Comparison of ENCODE assay signal across 8 mouse cellular contexts in genomic region chr11:57819999-57820581, GRCm38 (mm10). TPM values are rescaled to one million over a fixed set of nuclear protein-coding genes. Genes with fewer than 3 reads are reported as not detected.
DNase-seq lines count a peak whose midpoint lies in the region; ATAC-seq and TF ChIP-seq lines count a peak whose summit lies in the region.

No protein-coding gene starts in this region.

- WGBS in bone marrow, adult 2 months = 26% methylated on average over 9 of the region's 9 CpGs
- 30% methylated on average over 9 of the region's 9 CpGs for whole genome bisulfite sequencing in heart, embryonic 11.5 days (ENCODE audit: insufficient replicate concordance)
- 21% methylated on average over 9 of the region's 9 CpGs for WGBS in liver, embryonic 14.5 days (ENCODE audit: insufficient replicate concordance)

- H3K79me2 ChIP-seq in CH12.LX (replicated peaks; ENCODE audit: control insufficient read depth, extremely low read depth, insufficient read depth, poor library complexity, severe bottlenecking) = no peaks in the 10 kb centered on the region

- no peaks in the 10 kb centered on the region for H3K9me3 ChIP-seq in CH12.LX (replicated peaks; ENCODE audit: low read length)
- no peaks in the 10 kb centered on the region for H3K9me3 ChIP-seq in heart, embryonic 11.5 days (replicated peaks; ENCODE audit: control insufficient read depth, low read length)
- H3K9me3 ChIP-seq in liver, embryonic 14.5 days (ENCODE audit: control insufficient read depth, low read length) = no peaks in the 10 kb centered on the region

- ATAC-seq in heart, embryonic 11.5 days (replicated peaks; ENCODE audit: insufficient number of reproducible peaks, low FRiP score, low TSS enrichment) = peak; percentile 55; the same call in 1 of the 2 replicates
- ATAC-seq in liver, embryonic 14.5 days (ENCODE audit: insufficient read depth) = no peak

- dilution Hi-C loops in CH12.LX (cut with MboI; ENCODE audit: extremely low pct_ligation_motif_present, extremely low pct_unique_long_range_greater_than_20kb, low sequenced_read_pairs) = no loop called here

- no peak for TF ChIP-seq POLR2A in CH12.LX (IDR thresholded peaks at IDR 0.05; ENCODE audit: low read depth, low read length)
- TF ChIP-seq POLR2A in bone marrow, adult 2 months (IDR thresholded peaks at IDR 0.05; ENCODE audit: borderline replicate concordance, control insufficient read depth, low read depth, low read length) = peak; percentile 24; the same call in 1 of the 2 replicates
- no peak for TF ChIP-seq POLR2A in embryonic fibroblast, embryonic 13.5 days (IDR thresholded peaks at IDR 0.05; ENCODE audit: low read depth, low read length)

- H3K4me3 ChIP-seq in CH12.LX (replicated peaks in 1 of 3; ENCODE audit: low read depth in 2 of 3, low read length in 2 of 3, poor library complexity in 1 of 3) = no peak overlapping the region
- H3K4me3 ChIP-seq in bone marrow, adult 2 months (replicated peaks; ENCODE audit: control insufficient read depth, low read depth, low read length) = no peak overlapping the region
- no peak overlapping the region for H3K4me3 ChIP-seq in embryonic fibroblast, embryonic 13.5 days (ENCODE audit: insufficient read depth, low read length)
- H3K4me3 ChIP-seq in heart, embryonic 11.5 days (ENCODE audit: low read depth, low read length) = no peak overlapping the region
- no peak overlapping the region for H3K4me3 ChIP-seq in liver, embryonic 14.5 days (ENCODE audit: insufficient read depth in 1 of 2, low read depth in 2 of 2, low read length in 2 of 2)

- TF ChIP-seq EP300 in CH12.LX (IDR thresholded peaks at IDR 0.05; ENCODE audit: low read length) = no peak
- no peak for TF ChIP-seq EP300 in liver, embryonic 14.5 days (IDR thresholded peaks at IDR 0.05; ENCODE audit: low read depth)

- no peak overlapping the region for H3K9ac ChIP-seq in CH12.LX (ENCODE audit: insufficient read depth, low read depth)
- H3K9ac ChIP-seq in heart, embryonic 11.5 days (ENCODE audit: low read depth, low read length) = no peak overlapping the region
- no peak overlapping the region for H3K9ac ChIP-seq in liver, embryonic 14.5 days (replicated peaks)

- H3K27ac ChIP-seq in CH12.LX (ENCODE audit: insufficient read depth, low read depth) = no peak overlapping the region
- H3K27ac ChIP-seq in bone marrow, adult 2 months (ENCODE audit: control insufficient read depth, insufficient read depth, low read depth, low read length, poor library complexity) = no peak overlapping the region
- no peak overlapping the region for H3K27ac ChIP-seq in embryonic fibroblast, embryonic 13.5 days (ENCODE audit: insufficient read depth, low read length)
- H3K27ac ChIP-seq in heart, embryonic 11.5 days (ENCODE audit: low read depth, low read length) = peak overlapping the region; percentile 35; the same call in 1 of the 2 replicates
- H3K27ac ChIP-seq in liver, embryonic 14.5 days = no peak overlapping the region

- H3K4me2 ChIP-seq in CH12.LX (ENCODE audit: insufficient read depth, low read depth, poor library complexity, severe bottlenecking) = no peak overlapping the region
- no peak overlapping the region for H3K4me2 ChIP-seq in heart, embryonic 11.5 days
- no peak overlapping the region for H3K4me2 ChIP-seq in liver, embryonic 14.5 days (ENCODE audit: low read depth)

- no peaks in the 10 kb centered on the region for H3K36me3 ChIP-seq in CH12.LX (replicated peaks in 1 of 2; ENCODE audit: control insufficient read depth in 1 of 2, insufficient read depth in 1 of 2, low read length in 1 of 2)
- H3K36me3 ChIP-seq in heart, embryonic 11.5 days (ENCODE audit: control insufficient read depth, insufficient read depth, low read length) = no peaks in the 10 kb centered on the region
- H3K36me3 ChIP-seq in liver, embryonic 14.5 days (replicated peaks; ENCODE audit: control insufficient read depth, insufficient read depth, low read depth) = no peaks in the 10 kb centered on the region

- peak; percentile 72 for DNase-seq in CH12.LX (ENCODE audit: extremely low read depth)
- peak; percentile 78 for DNase-seq in kidney, postnatal 14 days
- peak in 2 of 3 experiments; percentile 34 to 35 for DNase-seq in liver, embryonic 14.5 days (ENCODE audit: low read depth in 3 of 3, low spot score in 3 of 3)
- peak; percentile 85 for DNase-seq in ovary, postnatal 36 days (ENCODE audit: low spot score)
- peak; percentile 84 for DNase-seq in thymus, postnatal 14 days

- peak; percentile 85 for TF ChIP-seq RAD21 in CH12.LX (IDR thresholded peaks at IDR 0.05; ENCODE audit: low read depth, low read length)

- H3K4me1 ChIP-seq in CH12.LX (ENCODE audit: control insufficient read depth in 1 of 2, insufficient read depth in 2 of 2) = peaks cover 0 to 3% of the 10 kb centered on the region in 2 experiments; a peak in 1 of 4 replicates
- no peaks in the 10 kb centered on the region for H3K4me1 ChIP-seq in bone marrow, adult 2 months (ENCODE audit: control insufficient read depth, insufficient read depth, low read length)
- no peaks in the 10 kb centered on the region for H3K4me1 ChIP-seq in embryonic fibroblast, embryonic 13.5 days (ENCODE audit: control insufficient read depth, insufficient read depth, low read length)
- H3K4me1 ChIP-seq in heart, embryonic 11.5 days (ENCODE audit: control insufficient read depth, insufficient read depth, low read length) = peaks cover 6% of the 10 kb centered on the region
- H3K4me1 ChIP-seq in liver, embryonic 14.5 days (replicated peaks; ENCODE audit: control insufficient read depth in 2 of 2, insufficient read depth in 2 of 2, low read length in 1 of 2) = peaks cover 0 to 4% of the 10 kb centered on the region in 2 experiments; a peak in 2 of 4 replicates

- in situ Hi-C loops in CH12.LX (cut with MboI; ENCODE audit: low pct_ligation_motif_present, low pct_unique_long_range_greater_than_20kb, low sequenced_read_pairs) = loop anchor here (5.0 kb wide), 1 partner anchor 112 kb away; no protein-coding TSS in a partner anchor

- H3K27me3 ChIP-seq in CH12.LX (replicated peaks) = peaks cover 10% of the 10 kb centered on the region
- no peaks in the 10 kb centered on the region for H3K27me3 ChIP-seq in heart, embryonic 11.5 days (ENCODE audit: control insufficient read depth, insufficient read depth, low read length)
- H3K27me3 ChIP-seq in liver, embryonic 14.5 days (ENCODE audit: control insufficient read depth, insufficient read depth, low read length) = peaks cover 3% of the 10 kb centered on the region; the same call in 1 of the 2 replicates

- TF ChIP-seq CTCF in CH12.LX (conservative IDR thresholded peaks at IDR 0.05 in 1 of 2, IDR thresholded peaks at IDR 0.05 in 1 of 2; ENCODE audit: low read depth in 2 of 2, low read length in 2 of 2) = peak; percentile 89 to 96
- peak; percentile 85 for TF ChIP-seq CTCF in bone marrow, adult 2 months (IDR thresholded peaks at IDR 0.05; ENCODE audit: control insufficient read depth, insufficient read depth, low read length)
- TF ChIP-seq CTCF in embryonic fibroblast, embryonic 13.5 days (IDR thresholded peaks at IDR 0.05; ENCODE audit: borderline replicate concordance, insufficient read depth, low read length) = peak; percentile 73
- peak; percentile 96 for TF ChIP-seq CTCF in liver, embryonic 14.5 days (IDR thresholded peaks at IDR 0.05; ENCODE audit: low read depth)

TF ChIP-seq in CH12.LX, 34 proteins besides CTCF, POLR2A, EP300 and RAD21:
- peak; percentile 31; the same call in 1 of the 2 replicates for TF ChIP-seq NELFE (IDR thresholded peaks at IDR 0.05; ENCODE audit: low read depth, low read length)
- TF ChIP-seq MEF2A (IDR thresholded peaks at IDR 0.05; ENCODE audit: borderline replicate concordance, low read depth, low read length) = peak; percentile 24; the same call in 1 of the 2 replicates
- TF ChIP-seq SMC3 (IDR thresholded peaks at IDR 0.05; ENCODE audit: low read depth, low read length) = peak; percentile 95
- TF ChIP-seq ZNF384 (IDR thresholded peaks at IDR 0.05; ENCODE audit: low read depth, low read length) = peak; percentile 42
- 0 out of 2 replicates have a peak, but pooled peaks have one; percentile 10 for TF ChIP-seq MAX (IDR thresholded peaks at IDR 0.05; ENCODE audit: low read length)
- no peak for TF ChIP-seq TBP (conservative IDR thresholded peaks at IDR 0.05; ENCODE audit: low read depth, low read length)
- peak; percentile 55; the same call in 1 of the 2 replicates for TF ChIP-seq ZC3H11A (IDR thresholded peaks at IDR 0.05; ENCODE audit: low read depth, low read length)
- 0 out of 2 replicates have a peak, but pooled peaks have one; percentile 37 for TF ChIP-seq MAZ (IDR thresholded peaks at IDR 0.05; ENCODE audit: low read depth, low read length)
- no peak for TF ChIP-seq TCF12 (IDR thresholded peaks at IDR 0.05; ENCODE audit: low read depth, low read length)
- TF ChIP-seq MAFK (IDR thresholded peaks at IDR 0.05; ENCODE audit: insufficient replicate concordance, low read length) = no peak
- TF ChIP-seq BHLHE40 (IDR thresholded peaks at IDR 0.05; ENCODE audit: low read depth, low read length) = peak; percentile 59
- 0 out of 2 replicates have a peak, but pooled peaks have one; percentile 35 for TF ChIP-seq UBTF (IDR thresholded peaks at IDR 0.05; ENCODE audit: low read depth, low read length)
- no peak for TF ChIP-seq IRF4 (IDR thresholded peaks at IDR 0.05; ENCODE audit: low read depth, low read length)
TF ChIP-seq in CH12.LX: peak in this region for 9.

RNA-seq across cellular contexts. Expression of gene Hand1, which starts 12.5 kb away (rescaled TPM):
- not detected in 2 replicates for total RNA-seq in CH12.LX (2012; rRNA removed)
- not detected in 2 replicates for total RNA-seq in CH12.LX (2014; rRNA removed)
- not detected in 2 replicates for polyA plus RNA-seq in CH12.LX (2012; ENCODE audit: insufficient read length, low read depth)
- polyA plus RNA-seq in bone marrow, adult 2 months (2011; ENCODE audit: insufficient read depth, insufficient read length, low replicate concordance, missing spikeins) = not detected in 2 replicates
- 0.40 and 0.53 TPM in 2 replicates for polyA plus RNA-seq in embryonic fibroblast, embryonic 13.5 days (2011; ENCODE audit: insufficient read length, low read depth, missing spikeins)
- polyA plus RNA-seq in heart, embryonic 11.5 days (2014; fragmentation: Nextera tagmentation; extraction: Ambion mirVana) = 58.1 and 61.9 TPM in 2 replicates
- 0.19 and 0.32 TPM in 2 replicates for polyA plus RNA-seq in liver, embryonic 14.5 days (2012; rRNA removed)
- 0.18 TPM in 1 of 2 replicates, not detected in the other for polyA plus RNA-seq in liver, embryonic 14.5 days (2014; fragmentation: Nextera tagmentation; extraction: Ambion mirVana)

RNA-seq across cellular contexts. Expression of gene Sap30l, which starts 18.7 kb away (rescaled TPM):
- total RNA-seq in CH12.LX (2012; rRNA removed) (23.1 and 28.0 TPM in 2 replicates), CH12.LX (2014; rRNA removed) (16.8 and 17.1 TPM in 2 replicates)
- polyA plus RNA-seq in CH12.LX (2012; ENCODE audit: insufficient read length, low read depth) = 20.8 and 23.0 TPM in 2 replicates
- polyA plus RNA-seq in bone marrow, adult 2 months (2011; ENCODE audit: insufficient read depth, insufficient read length, low replicate concordance, missing spikeins) = 19.9 and 22.5 TPM in 2 replicates
- polyA plus RNA-seq in embryonic fibroblast, embryonic 13.5 days (2011; ENCODE audit: insufficient read length, low read depth, missing spikeins) = 21.0 and 23.7 TPM in 2 replicates
- 10.7 and 10.8 TPM in 2 replicates for polyA plus RNA-seq in heart, embryonic 11.5 days (2014; fragmentation: Nextera tagmentation; extraction: Ambion mirVana)
- 3.9 and 6.6 TPM in 2 replicates for polyA plus RNA-seq in liver, embryonic 14.5 days (2012; rRNA removed)
- 4.0 and 5.0 TPM in 2 replicates for polyA plus RNA-seq in liver, embryonic 14.5 days (2014; fragmentation: Nextera tagmentation; extraction: Ambion mirVana)

Comparison
In these comparisons a context has a peak if more than half of its experiments do, and no peak if none do; other contexts are left out.
1. DNase-seq: peak in every context shown above with its lines; median percentile 85 in ovary, postnatal 36 days; 84 in thymus, postnatal 14 days; 78 in kidney, postnatal 14 days; 72 in CH12.LX; 34 in liver, embryonic 14.5 days.
2. RNA of gene Hand1, which starts 12.5 kb away (polyA plus RNA-seq): 58.1 to 61.9 TPM in heart, embryonic 11.5 days; 0.40 to 0.53 TPM in embryonic fibroblast, embryonic 13.5 days, 0.18 to 0.32 TPM in liver, embryonic 14.5 days, not detected in CH12.LX and not detected in bone marrow, adult 2 months; every median in the first group is over 10 times any median in the second.
3. Peak in every context shown above with its lines, with median percentiles within 50 percentile points of each other: CTCF ChIP-seq.